Mouse (Mus musculus): ENCODE results near the gene Hmbs.

DNA sequence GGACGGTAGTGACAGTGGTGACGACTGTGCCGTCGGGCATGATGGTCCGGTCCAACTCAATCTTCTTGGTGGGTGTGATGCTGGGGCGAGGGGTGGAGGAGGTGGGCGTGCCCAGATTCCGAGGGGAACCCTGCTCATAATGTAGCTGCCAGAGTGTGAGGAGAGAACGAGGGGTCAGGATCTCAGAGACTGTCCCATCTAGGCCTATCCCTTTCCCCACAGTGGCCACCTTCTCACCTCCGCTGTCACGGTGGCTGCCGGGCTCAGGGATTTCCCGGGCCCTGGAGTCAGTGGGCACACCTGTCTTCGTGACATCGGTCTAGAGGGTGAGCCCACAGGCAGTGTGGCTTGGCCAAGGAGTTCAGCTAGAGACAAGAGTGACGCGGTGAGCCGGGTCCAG lies 29.1 kb downstream of the Hmbs start:
- no peak for TF ChIP-seq CTCF (IDR thresholded peaks at IDR 0.05; ENCODE audit: borderline replicate concordance, extremely low read depth, insufficient read depth, insufficient read length)
- TF ChIP-seq POLR2A (IDR thresholded peaks at IDR 0.05; ENCODE audit: borderline replicate concordance, extremely low read depth, insufficient read depth, insufficient read length, poor library complexity, severe bottlenecking), result no peak

Data from brain, embryonic 14.5 days (tissue).